Mouse (Mus musculus) heart, embryonic 11.5 days (tissue): Measurements from ENCODE around the gene Pidd1. TPM values are rescaled to one million over a fixed set of nuclear protein-coding genes. Genes with fewer than 3 reads are reported as not detected.

Experiments
- ATAC-seq: fragments of 200-750 bp; cut with Nextera tagmentation; replicated peaks from 2 replicates; pipeline ENCODE4 v1.8.0; 2017; ENCODE audit warnings: moderate library complexity; ENCODE audit not compliant: insufficient number of reproducible peaks, low FRiP score, low TSS enrichment
- H3K27ac ChIP-seq: fragments of 300-500 bp; sonication (generic); 2 replicates; pipeline ENCODE4 v1.5.1; 2014; ENCODE audit warnings: mild to moderate bottlenecking, low read depth, low read length
- H3K27me3 ChIP-seq: fragments of 300-500 bp; sonication (generic); 2 replicates; pipeline ENCODE4 v1.6.1; 2014; ENCODE audit warnings: mild to moderate bottlenecking, low read length, mixed read lengths; ENCODE audit not compliant: control insufficient read depth, insufficient read depth
- H3K36me3 ChIP-seq: fragments of 300-500 bp; sonication (generic); 2 replicates; pipeline ENCODE4 v1.6.1; 2014; ENCODE audit warnings: mild to moderate bottlenecking, low read length, moderate library complexity, mixed read lengths; ENCODE audit not compliant: control insufficient read depth, insufficient read depth
- H3K4me1 ChIP-seq: fragments of 300-500 bp; sonication (generic); 2 replicates; pipeline ENCODE4 v1.6.1; 2014; ENCODE audit warnings: low read length; ENCODE audit not compliant: control insufficient read depth, insufficient read depth
- H3K4me2 ChIP-seq: fragments of 300-500 bp; sonication (generic); 2 replicates; pipeline ENCODE4 v1.6.1; 2014; ENCODE audit warnings: mild to moderate bottlenecking, moderate library complexity
- H3K4me3 ChIP-seq: fragments of 300-500 bp; sonication (generic); 2 replicates; pipeline ENCODE4 v1.5.1; 2014; ENCODE audit warnings: low read depth, low read length
- H3K9ac ChIP-seq: fragments of 300-500 bp; sonication (generic); 2 replicates; pipeline ENCODE4 v1.6.1; 2014; ENCODE audit warnings: mild to moderate bottlenecking, low read depth, low read length, moderate library complexity
- H3K9me3 ChIP-seq: fragments of 300-500 bp; sonication (generic); replicated peaks from 2 replicates; pipeline ENCODE4 v1.6.1; 2016; ENCODE audit warnings: low read length; ENCODE audit not compliant: control insufficient read depth
- WGBS: fragments of 180-500 bp; shearing (Covaris S2); extraction: QIAGEN DNeasy Blood & Tissue Kit; methylation state at CpG from one replicate; pipeline ENCODE4 v1.1.7; 2014; ENCODE audit not compliant: insufficient replicate concordance; 5-methylcytosine and 5-hydroxymethylcytosine counted together
- polyA plus RNA-seq: library from polyadenylated mRNA; unstranded; fragments of >200 nt; fragmentation: Nextera tagmentation; extraction: Ambion mirVana; gene quantifications from 2 replicates; pipeline ENCODE4 v1.2.1, GENCODE M21; 2014

Gene Pidd1
- polyA plus RNA-seq, 1 experiment from 2014 or later = 9.5 TPM

DNA sequence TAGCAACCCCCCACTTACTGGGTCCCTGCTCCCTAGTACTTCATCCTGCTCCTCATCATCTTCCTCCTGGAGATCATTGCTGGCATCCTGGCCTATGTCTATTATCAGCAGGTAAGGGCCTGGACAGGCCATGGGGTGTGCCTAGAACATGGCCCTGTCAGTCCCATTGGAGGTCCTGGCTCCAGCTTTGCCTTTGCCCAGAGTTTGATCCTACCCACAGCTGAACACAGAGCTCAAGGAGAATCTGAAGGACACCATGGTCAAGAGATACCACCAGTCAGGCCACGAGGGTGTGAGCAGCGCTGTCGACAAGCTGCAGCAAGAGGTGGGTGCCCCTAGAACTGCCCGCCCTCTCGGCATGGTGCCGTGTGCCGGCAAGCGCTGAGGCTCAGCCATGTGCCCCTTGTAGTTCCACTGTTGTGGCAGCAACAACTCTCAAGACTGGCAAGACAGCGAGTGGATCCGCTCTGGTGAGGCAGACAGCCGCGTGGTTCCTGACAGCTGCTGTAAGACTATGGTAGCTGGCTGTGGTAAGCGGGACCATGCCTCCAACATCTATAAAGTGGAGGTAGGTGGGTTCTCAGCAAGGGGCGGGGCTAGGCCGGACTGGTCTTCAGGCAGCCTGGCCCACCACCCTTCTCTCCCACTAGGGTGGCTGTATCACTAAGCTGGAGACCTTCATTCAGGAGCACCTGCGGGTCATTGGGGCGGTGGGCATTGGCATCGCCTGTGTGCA lies 26.2 kb upstream of the Pidd1 start:
- Histone ChIP-seq H3K27me3 (peaks cover 7% of the 10 kb centered on the region), H3K4me3 (no peak overlapping the region), H3K36me3 (peaks cover 22% of the 10 kb centered on the region), H3K9ac (peak overlapping the region; percentile 87), H3K4me1 (peaks cover 44% of the 10 kb centered on the region), H3K9me3 (no peaks in the 10 kb centered on the region), H3K27ac (peak overlapping the region; percentile 96; the same call in 1 of the 2 replicates), H3K4me2 (peak overlapping the region; percentile 80)
- ATAC-seq = no peak
- WGBS = 88% methylated on average over 18 of the region's 18 CpGs

- peak overlapping the region; percentile 80 for H3K4me2 ChIP-seq
- H3K4me3 ChIP-seq = peak overlapping the region; percentile 73
- peak overlapping the region; percentile 96 for H3K27ac ChIP-seq
- WGBS = 85% methylated on average over 6 of the region's 6 CpGs
- H3K4me1 ChIP-seq = peaks cover 50% of the 10 kb centered on the region
- ATAC-seq = no peak
- peaks cover 22% of the 10 kb centered on the region for H3K36me3 ChIP-seq
- H3K9ac ChIP-seq = peak overlapping the region; percentile 87
- H3K9me3 ChIP-seq = no peaks in the 10 kb centered on the region
- H3K27me3 ChIP-seq = peaks cover 13% of the 10 kb centered on the region
Measured at GRCm38 (mm10) chr7:141469352-141469751, 25.5 kb upstream of the Pidd1 start.

DNA sequence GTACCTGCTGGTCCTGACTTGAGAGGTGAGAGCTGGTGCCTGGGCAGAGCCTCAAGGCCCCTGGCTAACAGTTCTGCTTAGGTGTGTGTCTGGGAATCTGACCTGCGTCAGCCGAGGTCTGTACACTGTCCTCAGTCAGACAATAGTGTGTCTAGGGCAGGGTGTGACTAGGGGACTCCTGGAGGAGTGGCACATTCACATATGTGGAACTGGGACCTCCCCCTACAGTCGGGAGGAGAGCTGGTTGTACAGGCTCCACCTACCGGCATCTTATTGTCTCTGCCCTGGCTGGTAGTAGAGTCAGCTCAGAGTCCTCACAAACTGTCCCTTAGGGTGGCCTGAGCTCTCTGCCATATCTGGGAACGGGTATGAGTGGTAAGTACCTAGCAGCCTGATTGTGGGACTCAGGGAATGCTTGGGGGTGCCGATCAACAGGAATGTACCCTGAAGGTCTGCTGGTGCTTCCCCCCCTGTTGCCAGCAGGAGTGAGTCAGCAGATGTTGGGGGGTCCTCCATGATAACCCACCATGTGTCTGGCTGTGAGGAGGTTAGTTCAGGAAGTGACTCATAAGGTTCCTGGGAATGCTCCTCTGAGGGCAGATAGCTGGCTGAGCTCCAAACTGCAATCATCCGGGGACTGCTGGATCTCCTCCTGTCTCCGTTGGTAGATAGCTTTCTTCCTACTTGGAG lies 24.8 kb upstream of the Pidd1 start:
- ATAC-seq = peak; percentile 65
- peaks cover 22% of the 10 kb centered on the region for H3K36me3 ChIP-seq

DNA sequence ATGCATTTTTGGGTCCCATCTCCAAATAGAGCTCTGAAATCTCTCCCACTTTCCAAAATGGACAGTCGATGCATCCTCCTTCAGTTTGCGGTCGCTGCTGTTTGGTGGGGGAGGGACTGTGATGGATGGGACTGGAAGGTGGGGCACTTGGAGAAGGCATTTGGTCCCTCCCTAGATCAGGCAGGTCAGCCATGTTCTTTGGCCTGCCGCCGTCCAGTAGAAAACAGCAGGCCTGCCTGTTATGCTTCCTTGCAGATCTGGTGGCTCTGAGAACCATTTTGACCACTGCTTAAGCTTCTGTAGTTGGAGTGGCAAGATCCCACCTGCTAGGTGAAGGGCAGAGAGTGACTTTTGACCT lies 24.3 kb upstream of the Pidd1 start:
- peak overlapping the region; percentile 96 for H3K27ac ChIP-seq
- peaks cover 25% of the 10 kb centered on the region for H3K27me3 ChIP-seq
- 12% methylated on average over 5 of the region's 5 CpGs for WGBS
- peak overlapping the region; percentile 80 for H3K4me2 ChIP-seq
- ATAC-seq = no peak
- peak overlapping the region; percentile 87 for H3K9ac ChIP-seq
- peaks cover 47% of the 10 kb centered on the region for H3K4me1 ChIP-seq
- H3K4me3 ChIP-seq = peak overlapping the region; percentile 73
- H3K36me3 ChIP-seq = peaks cover 22% of the 10 kb centered on the region
- no peaks in the 10 kb centered on the region for H3K9me3 ChIP-seq

More for the DNA sequence above, 24.8 kb upstream of the Pidd1 start:
- H3K27me3 ChIP-seq = peaks cover 20% of the 10 kb centered on the region
- peaks cover 43% of the 10 kb centered on the region for H3K4me1 ChIP-seq
- H3K9ac ChIP-seq = peak overlapping the region; percentile 87
- H3K9me3 ChIP-seq = no peaks in the 10 kb centered on the region
- H3K4me3 ChIP-seq = peak overlapping the region; percentile 73
- peak overlapping the region; percentile 80 for H3K4me2 ChIP-seq
- WGBS = 2% methylated on average over 8 of the region's 8 CpGs
- peak overlapping the region; percentile 96 for H3K27ac ChIP-seq

GRCm38 (mm10) chr7:141467230-141468030 lies 23.6 kb upstream of the Pidd1 start, which contains the start of gene Cd151:
Gene Cd151 (plus strand): TSS chr7:141467392.
- H3K36me3 ChIP-seq = peaks cover 19% of the 10 kb centered on the region
- H3K4me3 ChIP-seq = peak within 1 kb of the TSS; percentile 73
- under 1% methylated on average over 52 of the region's 52 CpGs for WGBS
- H3K27ac ChIP-seq = peak within 1 kb of the TSS; percentile 96
- H3K4me2 ChIP-seq = peak within 1 kb of the TSS; percentile 80
- peak; percentile 80 for ATAC-seq
- peaks cover 30% of the 10 kb centered on the region for H3K27me3 ChIP-seq
- peaks cover 47% of the 10 kb centered on the region for H3K4me1 ChIP-seq
- peak within 1 kb of the TSS; percentile 87 for H3K9ac ChIP-seq
- no peaks in the 10 kb centered on the region for H3K9me3 ChIP-seq

- H3K4me3 ChIP-seq = peak overlapping the region; percentile 73
- H3K27me3 ChIP-seq = peaks cover 38% of the 10 kb centered on the region
- 52% methylated on average over 10 of the region's 10 CpGs for WGBS
- H3K4me2 ChIP-seq = peak overlapping the region; percentile 80
- H3K9me3 ChIP-seq = no peaks in the 10 kb centered on the region
- peak overlapping the region; percentile 87 for H3K9ac ChIP-seq
- H3K36me3 ChIP-seq = peaks cover 15% of the 10 kb centered on the region
- peaks cover 51% of the 10 kb centered on the region for H3K4me1 ChIP-seq
- ATAC-seq = no peak
- H3K27ac ChIP-seq = peak overlapping the region; percentile 96
Measured at GRCm38 (mm10) chr7:141466607-141467148, 22.9 kb upstream of the Pidd1 start.

GRCm38 (mm10) chr7:141466045-141466394 lies 22.2 kb upstream of the Pidd1 start:
- H3K4me2 ChIP-seq = no peak overlapping the region

DNA sequence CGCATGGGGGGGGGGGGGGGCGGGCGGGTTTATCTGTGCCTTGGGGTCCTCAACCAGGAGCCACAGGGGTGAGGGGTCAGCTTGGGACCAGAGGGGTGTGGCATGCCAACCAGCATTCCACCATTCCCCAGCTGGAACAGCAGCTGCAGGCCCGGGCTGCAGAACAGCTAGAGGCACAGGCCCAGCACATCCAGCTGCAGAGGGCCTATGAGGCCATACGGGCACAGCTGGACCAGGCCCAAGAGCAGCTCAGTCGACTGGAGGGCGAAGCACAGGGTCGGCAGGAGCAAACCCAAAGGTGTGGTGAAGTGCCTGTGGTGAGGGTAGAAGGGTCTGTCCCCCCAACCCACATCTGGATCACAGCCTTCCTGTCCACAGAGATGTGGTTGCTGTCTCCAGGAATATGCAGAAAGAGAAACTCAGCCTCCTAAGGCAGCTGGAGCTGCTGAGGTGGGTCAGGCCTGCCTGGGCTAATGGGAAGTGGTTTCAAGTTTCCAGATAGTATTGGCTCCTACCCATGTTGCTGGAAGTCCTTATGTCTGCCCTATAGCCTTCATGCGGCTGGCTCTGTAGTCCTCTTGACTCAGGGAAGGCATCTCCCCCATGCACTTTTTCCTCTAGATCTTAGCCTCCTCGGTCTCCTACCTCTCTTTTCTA lies 21.7 kb upstream of the Pidd1 start:
- H3K9me3 ChIP-seq = no peaks in the 10 kb centered on the region
- 34% methylated on average over 9 of the region's 10 CpGs for WGBS
- peaks cover 61% of the 10 kb centered on the region for H3K4me1 ChIP-seq
- peaks cover 49% of the 10 kb centered on the region for H3K27me3 ChIP-seq
- no peak for ATAC-seq
- H3K4me3 ChIP-seq = peak overlapping the region; percentile 31
- H3K36me3 ChIP-seq = peaks cover 6% of the 10 kb centered on the region
- peak overlapping the region; percentile 54 for H3K4me2 ChIP-seq
- no peak overlapping the region for H3K9ac ChIP-seq
- no peak overlapping the region for H3K27ac ChIP-seq

More at GRCm38 (mm10) chr7:141466045-141466394, 22.2 kb upstream of the Pidd1 start:
- H3K9me3 ChIP-seq = no peaks in the 10 kb centered on the region
- WGBS = 60% methylated on average over 7 of the region's 7 CpGs
- no peak for ATAC-seq
- H3K4me3 ChIP-seq = no peak overlapping the region
- no peak overlapping the region for H3K27ac ChIP-seq
- peaks cover 44% of the 10 kb centered on the region for H3K27me3 ChIP-seq
- H3K36me3 ChIP-seq = peaks cover 11% of the 10 kb centered on the region
- H3K9ac ChIP-seq = no peak overlapping the region
- H3K4me1 ChIP-seq = peaks cover 57% of the 10 kb centered on the region
